Mouse (Mus musculus) limb, embryonic 14.5 days (tissue): ENCODE measurements at regions not wholly inside any gene's neighbourhood (a gene's known extent, or its start where the extent isn't known, plus 50 kb on each side); places are given as distances from the start of the nearest gene placed in this dataset.

Experiments used
- ATAC-seq: fragments of 200-750 bp; cut with Nextera tagmentation; 2 replicates; pipeline ENCODE4 v1.8.0; 2017; ENCODE audit warnings: low read depth, moderate number of reproducible peaks, moderate TSS enrichment; ENCODE audit not compliant: low FRiP score
- DNase-seq: peaks from one replicate; pipeline ENCODE4 v3.0.0-alpha.2; 2015; ENCODE audit warnings: low spot score
- H3K27ac ChIP-seq: fragments of 300-500 bp; sonication (generic); replicated peaks from 2 replicates; pipeline ENCODE4 v1.5.1; 2014; ENCODE audit warnings: low read depth, mild to moderate bottlenecking, low read length, moderate library complexity, mixed read lengths
- H3K27me3 ChIP-seq: fragments of 300-500 bp; sonication (generic); 2 replicates; pipeline ENCODE4 v1.6.1; 2014; ENCODE audit warnings: low read length, mixed read lengths; ENCODE audit not compliant: control insufficient read depth, insufficient read depth
- H3K36me3 ChIP-seq: fragments of 300-500 bp; sonication (generic); 2 replicates; pipeline ENCODE4 v1.6.1; 2014; ENCODE audit warnings: mild to moderate bottlenecking, low read length, moderate library complexity, mixed read lengths; ENCODE audit not compliant: control insufficient read depth, insufficient read depth
- H3K4me1 ChIP-seq: fragments of 300-500 bp; sonication (generic); 2 replicates; pipeline ENCODE4 v1.6.1; 2014; ENCODE audit warnings: antibody characterized with exemption, low read length, mixed read lengths; ENCODE audit not compliant: control insufficient read depth, insufficient read depth
- H3K4me2 ChIP-seq: fragments of 300-500 bp; sonication (generic); replicated peaks from 2 replicates; pipeline ENCODE4 v1.6.1; 2014; ENCODE audit warnings: low read depth, mild to moderate bottlenecking, low read length, moderate library complexity; ENCODE audit not compliant: severe bottlenecking
- H3K4me3 ChIP-seq: fragments of 300-500 bp; sonication (generic); replicated peaks from 2 replicates; pipeline ENCODE4 v1.5.1; 2014; ENCODE audit warnings: low read length
- H3K9ac ChIP-seq: fragments of 300-500 bp; sonication (generic); 2 replicates; pipeline ENCODE4 v1.6.1; 2014; ENCODE audit warnings: mild to moderate bottlenecking, low read depth, low read length, moderate library complexity; ENCODE audit not compliant: severe bottlenecking
- H3K9me3 ChIP-seq: fragments of 300-500 bp; sonication (generic); 2 replicates; pipeline ENCODE4 v1.6.1; 2016; ENCODE audit warnings: low read length; ENCODE audit not compliant: control insufficient read depth
- POLR2A ChIP-seq: fragments of 200-500 bp; IDR thresholded peaks from 2 replicates; pipeline ENCODE4 v1.8.0; 2012; ENCODE audit warnings: inconsistent platforms, mild to moderate bottlenecking, moderate library complexity, borderline replicate concordance; ENCODE audit not compliant: insufficient read depth, insufficient read length; ENCODE audit errors: extremely low read depth
- WGBS: fragments of 180-500 bp; shearing (Covaris S2); extraction: QIAGEN DNeasy Blood & Tissue Kit; methylation state at CpG from one replicate; pipeline ENCODE4 v1.1.7; 2014; 5-methylcytosine and 5-hydroxymethylcytosine counted together

DNA sequence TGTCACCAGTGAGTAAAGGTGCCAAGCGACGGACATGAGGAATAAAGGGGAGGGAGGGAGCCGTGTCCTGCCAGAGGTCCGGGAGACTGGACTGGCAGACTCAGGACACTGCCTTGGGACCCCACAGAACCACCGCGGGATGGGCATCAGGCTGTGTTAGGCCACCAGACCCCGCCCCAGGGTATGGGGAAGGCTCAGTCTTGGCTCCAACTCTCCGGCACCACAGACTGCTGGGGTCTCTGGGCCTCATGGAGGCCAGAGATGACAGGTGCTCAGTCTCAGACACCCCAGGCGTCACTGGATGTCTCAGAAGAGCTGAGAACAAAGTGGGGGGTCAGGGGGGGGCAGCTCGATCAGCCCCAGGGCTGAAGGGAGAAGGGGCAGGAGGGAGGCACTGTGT, 604.1 kb upstream of the Jmjd1c start:
- Histone ChIP-seq H3K9me3 (no peaks in the 10 kb centered on the region), H3K36me3 (no peaks in the 10 kb centered on the region), H3K9ac (no peak overlapping the region), H3K4me3 (no peak overlapping the region), H3K4me2 (no peak overlapping the region), H3K4me1 (no peaks in the 10 kb centered on the region), H3K27me3 (no peaks in the 10 kb centered on the region), H3K27ac (no peak overlapping the region)
- no peak for DNase-seq
- ATAC-seq = no peak
- 64% methylated on average over 10 of the region's 10 CpGs for WGBS
- TF ChIP-seq POLR2A = no peak

DNA sequence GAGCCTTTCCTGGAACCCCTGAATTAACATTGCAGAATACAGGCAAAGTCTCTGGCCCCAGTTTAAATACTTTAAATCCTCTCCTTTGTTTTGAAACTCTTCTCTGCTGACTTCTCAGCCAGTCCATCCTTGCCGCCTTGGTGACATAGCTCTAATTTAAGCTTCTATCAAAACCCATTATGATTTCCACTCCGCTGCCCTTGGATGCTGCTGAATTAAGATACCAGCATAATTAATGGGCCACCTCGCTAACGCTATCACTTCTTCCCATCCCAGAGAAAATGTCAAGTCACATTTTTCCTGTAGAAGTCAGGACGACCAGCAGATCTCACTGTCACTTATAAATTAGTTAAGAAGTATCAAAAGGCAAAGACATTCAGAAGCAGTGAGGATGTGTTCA, 556.1 kb upstream of the Jmjd1c start:
- H3K4me3 ChIP-seq = no peak overlapping the region
- H3K4me2 ChIP-seq = no peak overlapping the region
- TF ChIP-seq POLR2A = no peak
- no peaks in the 10 kb centered on the region for H3K27me3 ChIP-seq
- 90% methylated on average over 5 of the region's 5 CpGs for WGBS
- ATAC-seq (no peak), DNase-seq (no peak)
- H3K36me3 ChIP-seq = no peaks in the 10 kb centered on the region
- no peaks in the 10 kb centered on the region for H3K4me1 ChIP-seq
- no peak overlapping the region for H3K9ac ChIP-seq
- no peaks in the 10 kb centered on the region for H3K9me3 ChIP-seq
- H3K27ac ChIP-seq = no peak overlapping the region

DNA sequence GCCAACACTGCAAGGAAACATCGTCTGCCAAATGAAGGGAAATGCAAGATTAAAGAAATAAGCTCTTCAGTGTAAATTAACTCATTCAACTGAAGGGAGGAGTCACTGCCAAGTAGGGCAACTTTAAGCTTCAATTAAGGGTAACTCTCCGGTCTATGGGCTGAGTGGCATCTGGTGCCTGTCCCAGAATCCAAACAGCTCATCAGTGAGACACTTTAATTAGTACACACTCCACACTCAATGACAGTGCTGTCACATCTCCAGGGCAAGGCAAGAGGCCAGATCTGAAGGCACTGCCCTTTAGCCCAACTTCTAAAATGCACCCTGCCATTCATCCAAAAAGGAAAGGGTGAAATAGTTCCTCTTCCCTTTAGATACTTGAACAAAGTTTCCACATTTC, 549.3 kb upstream of the Jmjd1c start:
- no peak overlapping the region for H3K9ac ChIP-seq
- no peak for TF ChIP-seq POLR2A
- H3K27ac ChIP-seq = no peak overlapping the region
- H3K4me3 ChIP-seq = no peak overlapping the region
- H3K36me3 ChIP-seq = no peaks in the 10 kb centered on the region
- no peak for DNase-seq
- H3K4me1 ChIP-seq = no peaks in the 10 kb centered on the region
- no peak for ATAC-seq
- WGBS = 27% methylated on average over 2 of the region's 2 CpGs
- no peaks in the 10 kb centered on the region for H3K27me3 ChIP-seq
- no peak overlapping the region for H3K4me2 ChIP-seq
- H3K9me3 ChIP-seq = no peaks in the 10 kb centered on the region

DNA sequence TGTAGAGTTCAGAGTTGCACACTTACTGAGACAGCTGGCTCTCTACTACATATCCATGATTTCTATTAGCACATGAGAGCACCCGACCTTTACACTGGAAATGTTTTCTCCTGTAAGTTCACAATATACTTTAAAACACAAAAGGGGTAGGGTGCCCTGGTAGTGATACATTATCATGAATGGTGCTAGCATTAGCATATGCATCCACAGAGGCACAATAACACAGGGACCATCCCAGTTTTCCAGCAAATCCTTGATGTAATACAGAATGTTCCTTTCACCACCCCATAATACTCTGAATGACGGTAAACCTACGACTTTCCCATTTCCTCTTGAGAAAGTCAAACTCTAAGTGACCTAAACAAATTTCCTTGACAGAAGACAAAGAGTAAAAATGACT, 548.3 kb upstream of the Jmjd1c start:
- Histone ChIP-seq H3K9me3 (no peaks in the 10 kb centered on the region), H3K4me2 (no peak overlapping the region), H3K9ac (no peak overlapping the region), H3K36me3 (no peaks in the 10 kb centered on the region), H3K27me3 (no peaks in the 10 kb centered on the region), H3K4me3 (no peak overlapping the region), H3K27ac (no peak overlapping the region), H3K4me1 (peaks cover 5% of the 10 kb centered on the region; the same call in 1 of the 2 replicates)
- DNase-seq = no peak
- no peak for ATAC-seq
- WGBS = 36% methylated on average over 3 of the region's 3 CpGs
- no peak for TF ChIP-seq POLR2A

DNA sequence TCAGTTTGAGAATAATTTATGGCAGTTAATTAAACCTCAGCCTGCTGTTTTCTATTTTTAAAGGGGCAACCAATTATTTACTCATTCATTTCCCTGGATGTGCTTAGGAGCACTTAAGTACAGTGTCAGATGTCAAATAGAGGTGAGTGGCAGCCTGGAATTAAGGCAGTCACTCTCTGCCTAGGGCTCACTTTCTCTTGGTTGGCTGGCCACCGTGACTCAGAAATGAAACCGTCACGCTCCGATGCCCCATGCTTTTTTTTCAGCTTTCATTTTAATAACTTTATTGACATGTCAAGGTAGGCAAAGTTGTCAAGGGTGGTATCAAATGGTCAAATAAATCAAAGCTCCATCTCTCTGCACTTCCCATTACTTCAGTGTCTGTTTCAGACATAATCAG, 547.9 kb upstream of the Jmjd1c start:
- WGBS = 21% methylated on average over 4 of the region's 4 CpGs

DNA sequence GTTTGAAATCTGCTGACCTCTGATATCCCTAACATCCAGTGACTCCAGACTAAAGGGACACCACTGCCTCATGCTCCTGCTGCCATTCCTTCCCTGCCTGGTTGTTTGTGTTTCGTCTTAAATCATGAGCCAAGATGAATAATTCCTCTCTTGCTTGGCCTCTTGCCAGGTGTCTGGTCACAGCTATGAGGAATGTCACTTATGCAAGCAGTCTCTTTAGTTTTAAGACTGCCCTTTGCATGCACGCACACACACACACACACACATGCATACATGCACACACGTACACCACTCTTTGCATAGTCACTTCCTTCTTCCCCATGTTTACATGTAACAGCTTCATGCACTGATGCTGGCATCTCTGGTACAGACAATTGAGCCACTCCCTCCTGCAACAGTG, 543.0 kb upstream of the Jmjd1c start:
- ATAC-seq (0 out of 2 replicates have a peak, but pooled peaks have one; percentile 37), DNase-seq (no peak)
- no peak overlapping the region for H3K4me2 ChIP-seq
- TF ChIP-seq POLR2A = no peak
- H3K27me3 ChIP-seq = no peaks in the 10 kb centered on the region
- no peaks in the 10 kb centered on the region for H3K9me3 ChIP-seq
- WGBS = 52% methylated on average over 3 of the region's 3 CpGs
- H3K4me3 ChIP-seq = no peak overlapping the region
- H3K27ac ChIP-seq = no peak overlapping the region
- no peak overlapping the region for H3K9ac ChIP-seq
- H3K36me3 ChIP-seq = no peaks in the 10 kb centered on the region
- H3K4me1 ChIP-seq = peaks cover 5% of the 10 kb centered on the region; the same call in 1 of the 2 replicates

More for the DNA sequence above, 547.9 kb upstream of the Jmjd1c start:
- ATAC-seq = no peak
- Histone ChIP-seq H3K9ac (no peak overlapping the region), H3K4me3 (no peak overlapping the region), H3K27me3 (no peaks in the 10 kb centered on the region), H3K4me2 (no peak overlapping the region), H3K36me3 (no peaks in the 10 kb centered on the region), H3K27ac (no peak overlapping the region), H3K9me3 (no peaks in the 10 kb centered on the region), H3K4me1 (peaks cover 5% of the 10 kb centered on the region; the same call in 1 of the 2 replicates)
- DNase-seq = no peak
- TF ChIP-seq POLR2A = no peak
